Mouse (Mus musculus) hindbrain, postnatal 0 days (tissue): ENCODE results near the gene Armh1. TPM values are rescaled to one million over a fixed set of nuclear protein-coding genes. Genes with fewer than 3 reads are reported as not detected.

Source experiments
- ATAC-seq: fragments of 200-750 bp; cut with Nextera tagmentation; 2 replicates; pipeline ENCODE4 v1.8.0; 2017; ENCODE audit warnings: mild to moderate bottlenecking, moderate TSS enrichment, moderate library complexity
- DNase-seq: peaks from one replicate; pipeline ENCODE4 v3.0.0-alpha.2; 2015; ENCODE audit warnings: low spot score
- H3K27ac ChIP-seq: fragments of 300-500 bp; sonication (generic); 2 replicates; pipeline ENCODE4 v1.5.1; 2014; ENCODE audit warnings: mild to moderate bottlenecking
- H3K27me3 ChIP-seq: fragments of 300-500 bp; sonication (generic); 2 replicates; pipeline ENCODE4 v1.6.1; 2014; ENCODE audit warnings: low read length, mixed read lengths; ENCODE audit not compliant: insufficient read depth
- H3K36me3 ChIP-seq: fragments of 300-500 bp; sonication (generic); 2 replicates; pipeline ENCODE4 v1.6.1; 2014; ENCODE audit warnings: low read length, mixed read lengths; ENCODE audit not compliant: insufficient read depth
- H3K4me1 ChIP-seq: fragments of 300-500 bp; sonication (generic); 2 replicates; pipeline ENCODE4 v1.6.1; 2014; ENCODE audit warnings: antibody characterized with exemption, low read length, mixed read lengths; ENCODE audit not compliant: insufficient read depth
- H3K4me2 ChIP-seq: fragments of 300-500 bp; sonication (generic); 2 replicates; pipeline ENCODE4 v1.6.1; 2014; ENCODE audit warnings: low read depth, mild to moderate bottlenecking, low read length, moderate library complexity, mixed read lengths
- H3K4me3 ChIP-seq: fragments of 300-500 bp; sonication (generic); 2 replicates; pipeline ENCODE4 v1.5.1; 2014; ENCODE audit warnings: low read length
- H3K9ac ChIP-seq: fragments of 300-500 bp; sonication (generic); replicated peaks from 2 replicates; pipeline ENCODE4 v1.6.1; 2014; ENCODE audit warnings: mild to moderate bottlenecking, low read length, moderate library complexity, mixed read lengths
- H3K9me3 ChIP-seq: fragments of 300-500 bp; sonication (generic); 2 replicates; pipeline ENCODE4 v1.6.1; 2016; ENCODE audit warnings: low read length, mixed read lengths
- CTCF ChIP-seq: IDR thresholded peaks from 2 replicates; pipeline ENCODE4 v1.5.1; 2016; ENCODE audit warnings: antibody characterized with exemption, control low read depth, low read depth
- WGBS: fragments of 180-500 bp; shearing (Covaris S2); extraction: QIAGEN DNeasy Blood & Tissue Kit; methylation state at CpG from one replicate; pipeline ENCODE4 v1.1.7; 2014; 5-methylcytosine and 5-hydroxymethylcytosine counted together
- polyA plus RNA-seq: library from polyadenylated mRNA; unstranded; fragments of >200 nt; fragmentation: Nextera tagmentation; extraction: Ambion mirVana; gene quantifications from 2 replicates; pipeline ENCODE4 v1.2.1, GENCODE M21; 2015
- total RNA-seq: library from RNA; depleted of rRNA; stranded (reverse); fragments of >200 nt; gene quantifications from 2 replicates; pipeline ENCODE4 v1.2.3, GENCODE M21; 2014

The Armh1 gene
- total and polyA plus RNA-seq, 2 experiments from 2014 or later = 3.0 to 3.6 TPM

GRCm38 (mm10) chr4:117217029-117217428 is 34.9 kb downstream of the Armh1 start:
- no peak overlapping the region for H3K4me2 ChIP-seq
- WGBS = 59% methylated on average over 5 of the region's 5 CpGs

GRCm38 (mm10) chr4:117214250-117214649 is 37.7 kb downstream of the Armh1 start:
- H3K27ac ChIP-seq = no peak overlapping the region
- H3K36me3 ChIP-seq = no peaks in the 10 kb centered on the region
- ATAC-seq = no peak
- H3K4me2 ChIP-seq = no peak overlapping the region
- no peak for DNase-seq
- 77% methylated on average over 6 of the region's 6 CpGs for WGBS
- no peak overlapping the region for H3K4me3 ChIP-seq
- H3K27me3 ChIP-seq = no peaks in the 10 kb centered on the region
- no peaks in the 10 kb centered on the region for H3K9me3 ChIP-seq
- TF ChIP-seq CTCF = no peak
- no peak overlapping the region for H3K9ac ChIP-seq
- H3K4me1 ChIP-seq = no peaks in the 10 kb centered on the region

More at GRCm38 (mm10) chr4:117217029-117217428, 34.9 kb downstream of the Armh1 start:
- ATAC-seq (no peak), DNase-seq (no peak)
- H3K36me3 ChIP-seq = no peaks in the 10 kb centered on the region
- H3K9ac ChIP-seq = no peak overlapping the region
- H3K4me1 ChIP-seq = no peaks in the 10 kb centered on the region
- no peak overlapping the region for H3K4me3 ChIP-seq
- H3K9me3 ChIP-seq = no peaks in the 10 kb centered on the region
- TF ChIP-seq CTCF = no peak
- H3K27me3 ChIP-seq = no peaks in the 10 kb centered on the region
- H3K27ac ChIP-seq = no peak overlapping the region

- ATAC-seq (peak; percentile 88), DNase-seq (peak; percentile 90)
- H3K4me2 ChIP-seq = peak overlapping the region; percentile 17; the same call in 1 of the 2 replicates
- H3K27me3 ChIP-seq = no peaks in the 10 kb centered on the region
- H3K4me3 ChIP-seq = no peak overlapping the region
- no peaks in the 10 kb centered on the region for H3K4me1 ChIP-seq
- WGBS = 4% methylated on average over 20 of the region's 20 CpGs
- no peaks in the 10 kb centered on the region for H3K9me3 ChIP-seq
- H3K27ac ChIP-seq = no peak overlapping the region
- H3K9ac ChIP-seq = no peak overlapping the region; the same call in 1 of the 2 replicates
- TF ChIP-seq CTCF = peak; percentile 79
- H3K36me3 ChIP-seq = no peaks in the 10 kb centered on the region
Measured at GRCm38 (mm10) chr4:117210147-117211074, 41.5 kb downstream of the Armh1 start.

DNA sequence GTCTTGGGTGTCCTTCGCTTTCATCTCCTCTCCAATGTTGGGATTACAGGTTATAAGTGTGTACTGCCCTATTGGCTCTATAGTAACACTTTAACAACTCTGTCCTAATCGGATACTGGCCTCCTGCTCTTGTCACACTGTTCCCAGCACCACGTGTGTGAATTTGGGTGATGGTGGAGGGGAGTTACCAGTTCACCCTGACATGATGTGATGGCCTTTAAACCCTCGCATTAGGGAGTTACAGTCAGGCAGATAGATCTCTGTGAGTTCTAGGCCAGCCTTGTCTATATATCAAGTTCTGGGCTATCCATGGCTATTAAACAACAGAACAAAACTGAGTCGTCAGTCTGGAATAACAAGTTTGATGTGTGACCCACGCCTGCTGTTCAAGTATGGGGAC is 42.3 kb downstream of the Armh1 start:
- no peaks in the 10 kb centered on the region for H3K4me1 ChIP-seq
- no peaks in the 10 kb centered on the region for H3K9me3 ChIP-seq
- H3K36me3 ChIP-seq = no peaks in the 10 kb centered on the region
- H3K9ac ChIP-seq = no peak overlapping the region
- H3K27ac ChIP-seq = no peak overlapping the region
- no peak overlapping the region for H3K4me3 ChIP-seq
- WGBS = 82% methylated on average over 6 of the region's 6 CpGs
- no peak for TF ChIP-seq CTCF
- DNase-seq = no peak
- no peaks in the 10 kb centered on the region for H3K27me3 ChIP-seq
- H3K4me2 ChIP-seq = no peak overlapping the region
- no peak for ATAC-seq

- Histone ChIP-seq H3K4me2 (no peak overlapping the region), H3K9ac (peak overlapping the region; percentile 34; the same call in 1 of the 2 replicates)
Measured at GRCm38 (mm10) chr4:117202992-117203354, 49.0 kb downstream of the Armh1 start.

DNA sequence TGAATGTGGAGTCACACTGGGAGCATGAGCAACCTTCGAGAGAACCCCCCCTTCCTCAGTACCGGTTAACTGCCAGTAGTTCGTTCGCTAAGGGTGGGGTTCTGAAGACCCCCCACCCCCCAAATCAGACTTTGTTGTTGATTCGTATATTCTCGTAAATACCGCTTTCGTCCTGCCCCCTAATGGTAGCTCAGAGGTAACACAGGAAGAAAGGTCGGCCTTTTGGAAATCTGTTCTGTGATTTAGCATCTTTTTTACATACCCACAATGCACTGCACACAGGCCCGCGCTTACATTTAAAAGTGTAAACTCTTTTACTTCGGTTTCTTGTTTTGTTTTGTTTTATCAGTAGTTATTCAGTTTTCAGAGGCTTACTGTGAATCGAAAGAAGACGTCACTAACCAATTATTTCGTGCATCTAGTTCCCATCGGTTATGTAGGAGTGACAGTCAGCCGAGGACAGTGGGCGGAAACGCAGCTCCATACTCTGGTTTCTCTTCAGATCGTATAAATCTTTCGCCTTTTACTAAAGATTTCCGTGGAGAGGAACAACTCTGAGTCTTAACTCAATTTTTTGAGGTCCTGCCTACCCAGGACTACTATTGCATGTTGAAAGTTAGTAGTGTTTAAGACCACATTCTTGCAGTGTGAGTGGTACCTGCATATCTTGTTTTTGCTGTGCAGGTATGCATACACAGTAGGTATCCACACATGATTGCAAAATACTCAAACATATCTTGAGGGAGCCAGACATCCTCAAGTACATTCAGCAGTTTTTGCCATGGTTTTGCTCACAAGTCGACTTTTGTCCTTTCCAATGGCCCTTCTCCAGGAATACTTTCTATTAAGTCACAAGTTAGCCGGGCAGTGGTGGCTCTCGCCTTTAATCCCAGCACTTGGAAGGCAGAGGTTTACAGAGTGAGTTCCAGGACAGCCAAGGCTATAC is 49.6 kb downstream of the Armh1 start:
- WGBS = 2% methylated on average over 25 of the region's 25 CpGs
- no peaks in the 10 kb centered on the region for H3K9me3 ChIP-seq
- no peaks in the 10 kb centered on the region for H3K4me1 ChIP-seq
- peak; percentile 90 for ATAC-seq
- peak overlapping the region; percentile 21 for H3K4me3 ChIP-seq
- peak; percentile 83 for DNase-seq
- H3K27me3 ChIP-seq = no peaks in the 10 kb centered on the region
- peak overlapping the region; percentile 52 for H3K4me2 ChIP-seq
- peak overlapping the region; percentile 34 for H3K9ac ChIP-seq
- H3K36me3 ChIP-seq = no peaks in the 10 kb centered on the region
- 0 out of 2 replicates have a peak overlapping the region, but pooled peaks have one; percentile 8 for H3K27ac ChIP-seq
- TF ChIP-seq CTCF = peak; percentile 78

More at GRCm38 (mm10) chr4:117202992-117203354, 49.0 kb downstream of the Armh1 start:
- H3K4me3 ChIP-seq = no peak overlapping the region
- no peak for TF ChIP-seq CTCF
- H3K27me3 ChIP-seq = no peaks in the 10 kb centered on the region
- 0 out of 2 replicates have a peak overlapping the region, but pooled peaks have one; percentile 8 for H3K27ac ChIP-seq
- ATAC-seq (no peak; the same call in 1 of the 2 replicates), DNase-seq (no peak)
- no peaks in the 10 kb centered on the region for H3K9me3 ChIP-seq
- WGBS = 59% methylated on average over 4 of the region's 4 CpGs
- H3K36me3 ChIP-seq = no peaks in the 10 kb centered on the region
- no peaks in the 10 kb centered on the region for H3K4me1 ChIP-seq
